9 mouse cellular contexts compared by ENCODE assay signal in the genomic region with DNA sequence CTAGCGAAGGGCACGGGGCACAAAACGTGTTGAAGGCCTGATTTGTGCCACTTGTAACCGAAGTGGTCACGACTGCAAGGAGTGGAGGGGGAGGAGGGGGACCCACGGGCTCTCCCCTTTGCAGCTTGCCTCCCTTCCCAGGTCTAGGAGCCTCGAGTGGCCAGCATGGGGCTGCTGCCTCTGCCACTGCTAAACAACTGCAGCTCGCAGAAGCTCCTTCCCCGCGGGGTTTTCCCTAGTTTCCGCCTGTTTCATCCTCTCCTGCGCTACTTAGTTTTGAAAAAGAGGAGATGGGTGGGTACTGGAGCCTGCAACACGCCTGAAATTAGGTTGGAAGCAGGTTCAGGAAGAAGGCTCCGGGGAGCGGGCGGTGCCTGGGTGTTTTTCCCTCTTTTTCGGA.
DNase-seq lines count a peak whose midpoint lies in the region; ATAC-seq lines count a peak whose summit lies in the region.
"Had no signal": no experiment of that assay in that cellular context is flagged by ENCODE, and none has a peak within 500 bp of the region (broad histone marks: within the 10 kb centered on the region; RNA-seq: fewer than 3 reads in every experiment).

No protein-coding gene starts in this region.

- H3K9me3 ChIP-seq in liver, embryonic 11.5 days (ENCODE audit: control insufficient read depth, low read length): no peaks in the 10 kb centered on the region
- no peaks in the 10 kb centered on the region for H3K9me3 ChIP-seq in hindbrain, embryonic 16.5 days (ENCODE audit: control insufficient read depth, low read length)
- H3K9me3 ChIP-seq in neural tube, embryonic 14.5 days (ENCODE audit: control insufficient read depth, low read length): no peaks in the 10 kb centered on the region

- ATAC-seq in liver, embryonic 11.5 days (replicated peaks; ENCODE audit: low FRiP score): no peak
- no peak for ATAC-seq in hindbrain, embryonic 16.5 days
- ATAC-seq in neural tube, embryonic 14.5 days (ENCODE audit: low read depth): no peak
- ATAC-seq in granulocyte monocyte progenitor cell, adult 5-6 weeks (replicated peaks; ENCODE audit: poor library complexity, severe bottlenecking): no peak

- H3K36me3 ChIP-seq in liver, embryonic 11.5 days (ENCODE audit: control insufficient read depth, insufficient read depth, low read length): no peaks in the 10 kb centered on the region
- H3K36me3 ChIP-seq in hindbrain, embryonic 16.5 days (ENCODE audit: control insufficient read depth, insufficient read depth, low read length): no peaks in the 10 kb centered on the region
- H3K36me3 ChIP-seq in neural tube, embryonic 14.5 days (ENCODE audit: control insufficient read depth, insufficient read depth, low read length): no peaks in the 10 kb centered on the region

- peaks cover 79% of the 10 kb centered on the region for H3K27me3 ChIP-seq in liver, embryonic 11.5 days (replicated peaks; ENCODE audit: control insufficient read depth, insufficient read depth, low read length)
- peaks cover 35% of the 10 kb centered on the region for H3K27me3 ChIP-seq in hindbrain, embryonic 16.5 days (replicated peaks; ENCODE audit: control insufficient read depth, insufficient read depth, low read length)
- H3K27me3 ChIP-seq in neural tube, embryonic 14.5 days (ENCODE audit: control insufficient read depth, insufficient read depth, low read length): peaks cover 50% of the 10 kb centered on the region

- no peak overlapping the region for H3K27ac ChIP-seq in liver, embryonic 11.5 days (ENCODE audit: low read depth, low read length)
- H3K27ac ChIP-seq in hindbrain, embryonic 16.5 days (ENCODE audit: low read depth, low read length): no peak overlapping the region
- no peak overlapping the region for H3K27ac ChIP-seq in neural tube, embryonic 14.5 days (ENCODE audit: low read depth, low read length)

- no peak overlapping the region for H3K4me2 ChIP-seq in liver, embryonic 11.5 days
- peak overlapping the region; percentile 94 for H3K4me2 ChIP-seq in hindbrain, embryonic 16.5 days (ENCODE audit: low read length)
- peak overlapping the region; percentile 71; the same call in 1 of the 2 replicates for H3K4me2 ChIP-seq in neural tube, embryonic 14.5 days (ENCODE audit: low read depth, low read length)

- H3K4me1 ChIP-seq in liver, embryonic 11.5 days (replicated peaks; ENCODE audit: control insufficient read depth, insufficient read depth, low read length): no peaks in the 10 kb centered on the region
- peaks cover 36% of the 10 kb centered on the region for H3K4me1 ChIP-seq in hindbrain, embryonic 16.5 days (ENCODE audit: control insufficient read depth, insufficient read depth, low read depth, low read length)
- H3K4me1 ChIP-seq in neural tube, embryonic 14.5 days (ENCODE audit: control insufficient read depth, insufficient read depth, low read length): peaks cover 22% of the 10 kb centered on the region

- peak; percentile 44 for DNase-seq in cerebellum, adult 11-12 months
- DNase-seq in cerebellum, adult 9-11 months: no peak
- DNase-seq in liver, embryonic 11.5 days (ENCODE audit: low spot score): peak; percentile 30
- no peak for DNase-seq in liver
- DNase-seq in ovary, postnatal 14 days (ENCODE audit: low spot score): no peak

- 4% methylated on average over 17 of the region's 17 CpGs for WGBS in liver, embryonic 11.5 days
- WGBS in hindbrain, embryonic 16.5 days: 3% methylated on average over 17 of the region's 17 CpGs
- WGBS in neural tube, embryonic 14.5 days: 1% methylated on average over 17 of the region's 17 CpGs

- H3K4me3 ChIP-seq in liver, embryonic 11.5 days (ENCODE audit: low read depth, low read length): no peak overlapping the region
- peak overlapping the region; percentile 58 for H3K4me3 ChIP-seq in hindbrain, embryonic 16.5 days (ENCODE audit: low read length)
- H3K4me3 ChIP-seq in neural tube, embryonic 14.5 days (ENCODE audit: low read depth, low read length): peak overlapping the region; percentile 34
- H3K4me3 ChIP-seq: myocyte had no signal

- H3K9ac ChIP-seq in liver, embryonic 11.5 days (ENCODE audit: low read depth, low read length): no peak overlapping the region
- H3K9ac ChIP-seq in hindbrain, embryonic 16.5 days (ENCODE audit: low read depth, low read length): peak overlapping the region; percentile 1
- H3K9ac ChIP-seq in neural tube, embryonic 14.5 days (replicated peaks; ENCODE audit: low read depth, low read length): no peak overlapping the region

Comparison
In these comparisons a context has a peak if more than half of its experiments do, and no peak if none do; other contexts are left out.
1. DNase-seq: peak in cerebellum, adult 11-12 months (single experiment) and liver, embryonic 11.5 days (single experiment); none in cerebellum, adult 9-11 months (single experiment), liver (single experiment) and ovary, postnatal 14 days (single experiment).